Mouse (Mus musculus): ENCODE measurements around the gene Olfr697. TPM values are rescaled to one million over a fixed set of nuclear protein-coding genes. Genes with fewer than 3 reads are reported as not detected.
"Not testable (repeated sequence)": the region's sequence is repeated elsewhere in the genome, so short reads cannot be mapped to it uniquely, and the experiment has no call there.

The Olfr697 gene
- polyA plus RNA-seq, 1 experiment: not detected

- TF ChIP-seq CTCF (IDR thresholded peaks at IDR 0.05; ENCODE audit: borderline replicate concordance, insufficient read depth, low read depth, low read length) (no peak), POLR2A (IDR thresholded peaks at IDR 0.05; ENCODE audit: borderline replicate concordance, insufficient read depth, low read length) (no peak)
- DNase-seq: no peak
- Histone ChIP-seq H3K4me1 (ENCODE audit: control insufficient read depth, insufficient read depth, low read length) (no peaks in the 10 kb centered on the region), H3K27ac (ENCODE audit: insufficient read depth, low read length) (no peak within 1 kb of the TSS), H3K4me3 (replicated peaks; ENCODE audit: insufficient read depth, low read depth, low read length) (no peak within 1 kb of the TSS), H3K27me3 (ENCODE audit: control insufficient read depth, insufficient read depth, low read length) (no peaks in the 10 kb centered on the region)
These were observed 25.9 kb downstream of the Olfr697 start, which contains the start of gene Olfr695 for GRCm38 (mm10) chr7:106716296-106716695. Gene Olfr695 (minus strand): TSS chr7:106716396.

- 86% methylated on average over 6 of the region's 6 CpGs for WGBS
- DNase-seq: no peak
- TF ChIP-seq CTCF (IDR thresholded peaks at IDR 0.05; ENCODE audit: borderline replicate concordance, insufficient read depth, low read depth, low read length): no peak
- no peak for TF ChIP-seq POLR2A (IDR thresholded peaks at IDR 0.05; ENCODE audit: borderline replicate concordance, insufficient read depth, low read length)
- H3K4me1 ChIP-seq (ENCODE audit: control insufficient read depth, insufficient read depth, low read length): no peaks in the 10 kb centered on the region
- H3K27ac ChIP-seq (ENCODE audit: insufficient read depth, low read length): no peak overlapping the region
- no peak overlapping the region for H3K4me3 ChIP-seq (replicated peaks; ENCODE audit: insufficient read depth, low read depth, low read length)
- H3K27me3 ChIP-seq (ENCODE audit: control insufficient read depth, insufficient read depth, low read length): no peaks in the 10 kb centered on the region
These were observed 30.8 kb downstream of the Olfr697 start for GRCm38 (mm10) chr7:106711463-106711862.

- WGBS: 87% methylated on average over 10 of the region's 10 CpGs
- not testable (repeated sequence) for H3K27me3 ChIP-seq (ENCODE audit: control insufficient read depth, insufficient read depth, low read length); H3K4me1 ChIP-seq (ENCODE audit: control insufficient read depth, insufficient read depth, low read length); DNase-seq; H3K4me3 ChIP-seq (replicated peaks; ENCODE audit: insufficient read depth, low read depth, low read length); H3K27ac ChIP-seq (ENCODE audit: insufficient read depth, low read length)
These were observed 34.5 kb downstream of the Olfr697 start for GRCm38 (mm10) chr7:106707705-106708104.

- Histone ChIP-seq H3K27ac (ENCODE audit: insufficient read depth, low read length) (no peak overlapping the region), H3K27me3 (ENCODE audit: control insufficient read depth, insufficient read depth, low read length) (no peaks in the 10 kb centered on the region), H3K4me3 (replicated peaks; ENCODE audit: insufficient read depth, low read depth, low read length) (no peak overlapping the region), H3K4me1 (ENCODE audit: control insufficient read depth, insufficient read depth, low read length) (no peaks in the 10 kb centered on the region)
- no peak for DNase-seq
- TF ChIP-seq CTCF (IDR thresholded peaks at IDR 0.05; ENCODE audit: borderline replicate concordance, insufficient read depth, low read depth, low read length): no peak
- no peak for TF ChIP-seq POLR2A (IDR thresholded peaks at IDR 0.05; ENCODE audit: borderline replicate concordance, insufficient read depth, low read length)
- WGBS: 71% methylated on average over 1 of the region's 1 CpGs
These were observed 45.4 kb downstream of the Olfr697 start for GRCm38 (mm10) chr7:106696891-106697290.

GRCm38 (mm10) chr7:106692976-106693375 is 49.3 kb downstream of the Olfr697 start:
- Histone ChIP-seq H3K4me1 (ENCODE audit: control insufficient read depth, insufficient read depth, low read length) (no peaks in the 10 kb centered on the region), H3K4me3 (replicated peaks; ENCODE audit: insufficient read depth, low read depth, low read length) (no peak overlapping the region), H3K27ac (ENCODE audit: insufficient read depth, low read length) (no peak overlapping the region), H3K27me3 (ENCODE audit: control insufficient read depth, insufficient read depth, low read length) (no peaks in the 10 kb centered on the region)
- no peak for TF ChIP-seq POLR2A (IDR thresholded peaks at IDR 0.05; ENCODE audit: borderline replicate concordance, insufficient read depth, low read length)
- no peak for TF ChIP-seq CTCF (IDR thresholded peaks at IDR 0.05; ENCODE audit: borderline replicate concordance, insufficient read depth, low read depth, low read length)
- no peak for DNase-seq
- WGBS: 83% methylated on average over 3 of the region's 3 CpGs

- WGBS: 92% methylated on average over 1 of the region's 1 CpGs
- TF ChIP-seq POLR2A (IDR thresholded peaks at IDR 0.05; ENCODE audit: borderline replicate concordance, insufficient read depth, low read length): no peak
- no peak for TF ChIP-seq CTCF (IDR thresholded peaks at IDR 0.05; ENCODE audit: borderline replicate concordance, insufficient read depth, low read depth, low read length)
- no peak for DNase-seq
These were observed 50.5 kb downstream of the Olfr697 start, which contains the start of gene Olfr694 for GRCm38 (mm10) chr7:106691714-106692113. Gene Olfr694 (minus strand): TSS chr7:106691814.

More at GRCm38 (mm10) chr7:106691714-106692113, 50.5 kb downstream of the Olfr697 start, which contains the start of gene Olfr694:
- Histone ChIP-seq H3K27me3 (ENCODE audit: control insufficient read depth, insufficient read depth, low read length) (no peaks in the 10 kb centered on the region), H3K4me1 (ENCODE audit: control insufficient read depth, insufficient read depth, low read length) (no peaks in the 10 kb centered on the region), H3K4me3 (replicated peaks; ENCODE audit: insufficient read depth, low read depth, low read length) (no peak within 1 kb of the TSS), H3K27ac (ENCODE audit: insufficient read depth, low read length) (no peak within 1 kb of the TSS)

Other genes with a start within 250 kb of the Olfr697 start
- not detected in 2 replicates for gene Olfr693, start 61.9 kb downstream of the Olfr697 start, polyA plus RNA-seq (2012; rRNA removed)
- not detected in 2 replicates for gene Olfr694, start 50.6 kb downstream of the Olfr697 start, polyA plus RNA-seq (2012; rRNA removed)
- gene Olfr695, start 26.0 kb downstream of the Olfr697 start, polyA plus RNA-seq (2012; rRNA removed): not detected in 2 replicates
- not detected in 2 replicates for gene Olfr698, start 13.0 kb upstream of the Olfr697 start, polyA plus RNA-seq (2012; rRNA removed)
- gene Olfr699, start 50.8 kb upstream of the Olfr697 start, polyA plus RNA-seq (2012; rRNA removed): not detected in 2 replicates
- gene Olfr700, start 66.4 kb upstream of the Olfr697 start, polyA plus RNA-seq (2012; rRNA removed): not detected in 2 replicates
- not detected in 2 replicates for gene Olfr701, start 71.7 kb upstream of the Olfr697 start, polyA plus RNA-seq (2012; rRNA removed)
- not detected in 2 replicates for gene Olfr702, start 91.5 kb upstream of the Olfr697 start, polyA plus RNA-seq (2012; rRNA removed)
- gene Olfr703, start 100.9 kb upstream of the Olfr697 start, polyA plus RNA-seq (2012; rRNA removed): not detected in 2 replicates
- gene Olfr704, start 120.7 kb upstream of the Olfr697 start, polyA plus RNA-seq (2012; rRNA removed): not detected in 2 replicates
- not detected in 2 replicates for gene Olfr705, start 134.4 kb upstream of the Olfr697 start, polyA plus RNA-seq (2012; rRNA removed)
- gene Olfr706, start 145.7 kb upstream of the Olfr697 start, polyA plus RNA-seq (2012; rRNA removed): not detected in 2 replicates
- not detected in 2 replicates for gene Olfr707, start 158.8 kb upstream of the Olfr697 start, polyA plus RNA-seq (2012; rRNA removed)
- gene Olfr1532-ps1, start 165.6 kb upstream of the Olfr697 start, polyA plus RNA-seq (2012; rRNA removed): not detected in 2 replicates
- not detected in 2 replicates for gene Olfr709-ps1, start 189.8 kb upstream of the Olfr697 start, polyA plus RNA-seq (2012; rRNA removed)
- not detected in 2 replicates for gene Olfr710, start 205.9 kb upstream of the Olfr697 start, polyA plus RNA-seq (2012; rRNA removed)
- gene Olfr6, start 221.5 kb upstream of the Olfr697 start, polyA plus RNA-seq (2012; rRNA removed): not detected in 2 replicates
- not detected in 2 replicates for gene Olfr711, start 233.0 kb upstream of the Olfr697 start, polyA plus RNA-seq (2012; rRNA removed)

Measured in cerebellum, adult 2 months (tissue).